Mouse (Mus musculus): ENCODE measurements around the gene Dlx4.

Dlx4 gene

GRCm38 (mm10) chr11:95142980-95143575 is 3.0 kb downstream of the Dlx4 start:
- DNase-seq (ENCODE audit: low spot score in 2 of 2), result no peak

DNA sequence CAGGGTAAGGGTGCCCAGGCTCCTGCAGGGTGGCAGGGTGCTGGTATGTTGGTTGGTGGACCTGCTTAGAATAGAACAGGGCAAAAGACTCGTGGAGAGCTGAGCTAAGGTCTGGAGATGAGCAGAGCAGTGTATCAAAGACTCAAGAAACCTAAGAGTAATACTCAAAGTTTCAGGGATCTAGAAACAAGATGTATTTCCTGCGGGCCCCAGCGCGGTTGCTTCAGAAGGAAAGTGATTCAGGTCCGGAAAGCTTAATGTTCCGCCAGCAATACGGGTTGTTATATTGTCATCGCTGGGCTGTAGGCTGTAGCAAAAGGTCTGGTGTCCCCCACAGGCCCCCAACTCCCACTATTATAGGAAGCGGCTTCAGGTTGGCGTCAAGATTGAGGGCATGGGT is 3.8 kb downstream of the Dlx4 start:
- DNase-seq (ENCODE audit: low spot score in 2 of 2), result no peak

- no peak for DNase-seq (ENCODE audit: low spot score in 2 of 2)
Observed at GRCm38 (mm10) chr11:95139871-95140270, 6.2 kb downstream of the Dlx4 start.

DNA sequence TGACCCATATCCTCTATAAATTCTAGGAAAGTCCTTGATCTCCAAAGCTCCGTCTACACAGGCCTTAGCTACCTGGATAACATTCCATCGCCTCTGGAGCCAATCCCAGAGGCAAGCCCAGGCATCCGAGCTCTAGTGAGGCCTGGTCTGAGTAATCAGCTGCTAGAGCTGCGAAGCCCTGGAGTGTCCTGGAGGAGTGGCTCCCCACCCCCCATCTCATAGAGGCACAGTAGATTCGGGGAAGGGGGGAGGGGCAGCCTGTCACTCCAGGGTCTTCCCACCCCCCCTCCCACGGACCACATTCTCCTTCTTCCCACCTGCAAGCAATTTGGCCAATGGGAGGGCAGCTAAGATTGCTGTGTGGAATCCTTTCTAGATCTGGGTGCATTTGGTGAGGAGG is 8.8 kb downstream of the Dlx4 start:
- no peak for DNase-seq (ENCODE audit: low spot score in 2 of 2)

GRCm38 (mm10) chr11:95133321-95133720 is 12.7 kb downstream of the Dlx4 start:
- DNase-seq (ENCODE audit: low spot score in 2 of 2), result no peak

GRCm38 (mm10) chr11:95130668-95131252 is 15.3 kb downstream of the Dlx4 start:
- DNase-seq (ENCODE audit: low spot score in 2 of 2), result no peak

- DNase-seq (ENCODE audit: low spot score in 2 of 2), result no peak
Observed at GRCm38 (mm10) chr11:95128359-95128758, 17.7 kb downstream of the Dlx4 start.

DNA sequence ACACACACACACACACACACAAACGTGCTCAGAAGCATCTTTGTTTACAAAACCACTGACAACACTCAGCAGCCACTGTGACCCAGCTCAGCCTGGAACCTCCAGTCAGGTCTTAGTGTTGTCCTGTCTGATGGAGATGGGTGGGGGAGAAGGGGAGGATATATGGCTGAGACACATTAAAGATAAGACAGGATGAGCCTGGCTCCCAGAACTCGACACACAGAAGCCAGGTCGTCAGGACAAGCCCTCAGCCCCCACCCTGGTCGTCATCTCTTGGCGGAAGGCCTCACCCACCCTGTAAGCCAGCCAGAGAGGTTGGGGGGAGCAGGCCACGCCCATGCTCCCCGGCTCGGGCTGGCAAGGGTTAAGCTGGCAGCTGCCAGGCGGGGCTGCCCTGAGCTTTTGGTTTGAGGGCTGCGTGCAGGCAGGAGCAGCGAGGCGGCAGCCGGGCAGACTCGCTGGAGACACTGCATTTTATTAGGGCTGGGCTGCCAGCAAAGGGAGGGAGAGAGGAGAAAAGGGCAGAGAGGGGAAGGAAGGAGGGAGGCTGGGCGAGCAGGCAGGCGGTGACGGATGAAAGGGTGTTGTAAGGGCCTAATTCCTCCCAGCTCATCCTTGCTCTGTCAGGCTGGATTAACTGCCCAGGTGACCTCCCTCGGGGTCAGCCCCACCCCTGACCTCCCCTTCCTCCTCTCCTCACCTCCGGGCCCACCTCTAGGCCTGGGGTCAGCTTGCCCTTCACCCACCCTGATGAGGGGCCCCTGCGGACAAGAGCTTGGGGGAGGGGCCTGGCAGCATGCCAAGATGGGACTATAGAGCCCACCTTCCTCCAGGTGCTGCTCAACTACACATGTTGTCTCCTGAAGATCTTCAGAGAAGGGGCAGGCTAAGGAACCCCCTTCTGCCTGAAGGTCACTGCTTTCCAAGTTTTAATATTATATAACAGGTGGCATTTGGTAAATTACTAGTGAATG is 19.5 kb downstream of the Dlx4 start:
- DNase-seq (ENCODE audit: low spot score in 2 of 2), result no peak

GRCm38 (mm10) chr11:95125366-95125948 is 20.6 kb downstream of the Dlx4 start:
- DNase-seq (ENCODE audit: low spot score in 2 of 2), result no peak

DNA sequence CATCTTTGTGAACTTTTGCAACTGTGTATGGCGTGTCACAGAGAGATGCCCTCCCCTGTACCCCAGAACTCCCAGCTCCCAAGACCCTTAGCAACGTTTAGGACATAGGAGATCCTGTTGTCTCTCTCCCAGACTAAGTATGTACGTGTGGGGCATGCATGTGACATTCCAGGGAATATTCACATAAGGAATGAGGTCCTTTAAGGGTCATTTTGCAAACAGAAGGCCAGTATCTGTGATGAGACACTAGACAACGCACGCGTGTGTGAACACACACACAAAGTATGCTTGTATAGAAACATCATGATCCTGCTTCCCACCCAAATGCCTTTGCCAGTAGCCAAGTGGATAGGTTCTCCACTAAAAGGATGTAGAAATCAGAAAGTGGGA is 24.0 kb downstream of the Dlx4 start:
- no peak for DNase-seq (ENCODE audit: low spot score in 2 of 2)

GRCm38 (mm10) chr11:95121161-95122099 is 24.6 kb downstream of the Dlx4 start:
- DNase-seq (ENCODE audit: low spot score in 2 of 2), result no peak

GRCm38 (mm10) chr11:95120633-95121020 is 25.4 kb downstream of the Dlx4 start:
- DNase-seq (ENCODE audit: low spot score in 2 of 2), result no peak

DNA sequence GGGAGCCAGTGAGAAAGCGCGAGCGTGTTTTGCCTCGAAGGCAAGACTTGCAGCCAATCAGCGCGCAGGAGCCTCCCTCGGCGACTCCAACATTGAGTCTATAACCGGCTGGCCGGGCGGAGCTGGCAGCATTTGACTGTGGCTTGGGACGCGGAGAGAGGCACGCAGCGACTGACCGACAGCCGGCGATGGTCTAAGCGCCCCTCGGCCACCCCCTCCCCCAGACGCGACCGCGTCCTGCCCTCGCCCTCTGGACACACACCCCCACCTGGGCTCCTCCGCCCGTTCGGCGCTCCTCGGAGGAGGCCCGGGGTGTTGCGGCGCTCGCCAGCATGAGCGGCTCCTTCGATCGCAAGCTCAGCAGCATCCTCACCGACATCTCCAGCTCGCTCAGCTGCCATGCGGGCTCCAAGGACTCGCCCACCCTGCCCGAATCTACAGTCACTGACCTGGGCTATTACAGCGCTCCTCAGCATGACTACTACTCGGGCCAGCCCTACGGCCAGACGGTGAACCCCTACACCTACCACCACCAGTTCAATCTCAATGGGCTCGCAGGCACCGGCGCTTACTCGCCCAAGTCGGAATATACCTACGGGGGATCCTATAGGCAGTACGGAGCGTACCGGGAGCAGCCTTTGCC is 26.0 kb downstream of the Dlx4 start, which contains the start of gene Dlx3:
Gene Dlx3, plus strand, starts transcription at position 130 of the 643 bp plus-strand sequence.
- no peak for DNase-seq (ENCODE audit: low spot score in 2 of 2)

DNA sequence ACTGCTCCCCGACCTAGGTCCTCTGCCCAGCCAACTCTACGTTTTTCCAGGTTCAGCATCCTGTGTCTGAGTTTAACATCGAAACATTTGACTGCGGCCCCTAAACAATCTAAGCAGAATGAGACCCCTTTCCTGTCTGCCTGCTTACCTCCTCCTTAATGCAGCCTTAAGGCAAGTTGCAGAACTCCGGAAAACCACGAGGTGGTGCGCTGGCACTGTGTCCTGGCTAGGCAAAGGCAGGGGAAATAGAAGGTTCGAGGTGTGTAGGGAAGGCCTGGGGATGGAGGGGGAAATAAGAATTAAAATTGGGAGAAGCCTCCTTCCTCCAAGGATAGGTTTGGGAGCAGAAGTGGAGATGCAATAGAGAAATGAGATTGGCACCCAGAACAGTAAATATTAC is 27.6 kb downstream of the Dlx4 start:
- DNase-seq (ENCODE audit: low spot score in 2 of 2), result peak; percentile 71 to 83

DNA sequence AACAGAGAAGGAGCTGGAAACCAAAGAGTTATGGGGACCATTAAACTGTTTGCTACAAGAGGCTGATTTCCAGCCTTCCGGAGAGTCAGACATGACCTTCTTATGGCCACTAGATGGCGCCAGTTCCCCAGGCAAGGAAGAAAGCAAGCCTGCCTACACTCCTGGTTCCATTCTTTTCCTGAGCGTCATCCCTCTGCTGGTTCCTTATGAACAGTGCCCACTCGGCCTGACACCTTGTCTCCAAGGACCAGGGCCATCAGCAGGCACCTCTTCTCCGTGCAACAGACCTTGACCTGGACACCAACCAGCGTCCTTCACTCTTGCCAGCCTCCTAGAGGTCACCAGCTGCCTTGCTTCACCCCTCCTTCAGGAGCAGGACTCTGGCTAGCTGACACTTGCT is 29.0 kb downstream of the Dlx4 start:
- DNase-seq (ENCODE audit: low spot score in 2 of 2), result peak; percentile 74 to 75

- DNase-seq (ENCODE audit: low spot score in 2 of 2), result no peak
Observed at GRCm38 (mm10) chr11:95110081-95110480, 36.0 kb downstream of the Dlx4 start.

DNA sequence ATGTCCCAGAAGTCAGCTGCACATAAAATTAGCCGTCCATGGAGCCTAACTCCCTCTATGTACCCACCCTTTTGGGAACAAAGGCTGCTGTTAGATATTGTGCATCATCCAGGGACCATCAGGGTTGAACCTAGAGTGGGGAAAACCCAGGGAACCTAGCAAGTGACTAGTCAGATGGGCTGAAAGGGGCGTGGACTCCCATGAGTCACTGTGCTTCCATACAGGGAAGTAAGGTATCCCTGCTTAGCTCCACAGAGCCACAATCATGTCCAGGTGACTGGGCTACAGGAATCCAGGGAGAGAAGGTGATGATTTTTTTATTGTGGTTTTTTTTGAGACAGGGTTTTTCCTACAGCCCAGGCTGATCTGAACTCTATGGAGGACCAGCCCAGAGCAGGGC is 37.1 kb downstream of the Dlx4 start:
- no peak for DNase-seq (ENCODE audit: low spot score in 2 of 2)

- peak; percentile 80 to 83 for DNase-seq (ENCODE audit: low spot score in 2 of 2)
Observed at GRCm38 (mm10) chr11:95106440-95107236, 39.4 kb downstream of the Dlx4 start.

- no peak for DNase-seq (ENCODE audit: low spot score in 2 of 2)
Observed at GRCm38 (mm10) chr11:95105274-95105874, 40.7 kb downstream of the Dlx4 start.
